Mouse (Mus musculus) CH12.LX (cell line): ENCODE data around the gene Gm20388. TPM values are rescaled to one million over a fixed set of nuclear protein-coding genes. Genes with fewer than 3 reads are reported as not detected.

ENCODE experiments used
- DNase-seq: peaks from one replicate; pipeline ENCODE4 v3.0.0-alpha.2; 2013; ENCODE audit errors: extremely low read depth
- H3K27ac ChIP-seq: 2 replicates; pipeline ENCODE4 v1.5.1; 2012; ENCODE audit warnings: low read depth, mild to moderate bottlenecking, control low read depth, moderate library complexity; ENCODE audit not compliant: insufficient read depth
- H3K27me3 ChIP-seq: replicated peaks from 2 replicates; pipeline ENCODE3; 2012; ENCODE audit warnings: inconsistent platforms
- H3K36me3 ChIP-seq, 2 experiments: replicated peaks in 1 of 2; 2 replicates each; pipeline versions ENCODE3 to v1.6.1; 2012; ENCODE audit warnings: inconsistent platforms in 1 of 2, low read length in 1 of 2, mild to moderate bottlenecking in 1 of 2, mixed read lengths in 1 of 2, moderate library complexity in 1 of 2; ENCODE audit not compliant: control insufficient read depth in 1 of 2, insufficient read depth in 1 of 2
- H3K4me1 ChIP-seq, 2 experiments: 2 replicates each; pipeline ENCODE4 v1.6.1; 2012; ENCODE audit warnings: inconsistent platforms in 1 of 2, moderate library complexity in 1 of 2; ENCODE audit not compliant: insufficient read depth in 2 of 2, control insufficient read depth in 1 of 2
- H3K4me2 ChIP-seq: 2 replicates; pipeline ENCODE4 v1.6.1; 2012; ENCODE audit warnings: low read depth, mild to moderate bottlenecking, control low read depth; ENCODE audit not compliant: poor library complexity, insufficient read depth, severe bottlenecking
- H3K4me3 ChIP-seq, 3 experiments: fragments of 150-350 bp in 1 of 3; sonication (generic) in 1 of 3; replicated peaks in 1 of 3; 2 replicates each; pipeline versions ENCODE3 to v1.5.1; 2011 to 2012; ENCODE audit warnings: low read depth in 2 of 3, low read length in 2 of 3, mild to moderate bottlenecking in 2 of 3, moderate library complexity in 2 of 3, control low read depth in 1 of 3, improper control_type of control experiment in 1 of 3, inconsistent platforms in 1 of 3, mixed read lengths in 1 of 3; ENCODE audit not compliant: poor library complexity in 1 of 3
- H3K79me2 ChIP-seq: replicated peaks from 2 replicates; pipeline ENCODE4 v1.6.1; 2012; ENCODE audit warnings: mild to moderate bottlenecking, moderate library complexity; ENCODE audit not compliant: control insufficient read depth, poor library complexity, insufficient read depth, severe bottlenecking; ENCODE audit errors: extremely low read depth
- H3K9ac ChIP-seq: 2 replicates; pipeline ENCODE4 v1.6.1; 2012; ENCODE audit warnings: low read depth, mild to moderate bottlenecking, control low read depth, moderate library complexity; ENCODE audit not compliant: insufficient read depth
- H3K9me3 ChIP-seq: replicated peaks from 2 replicates; pipeline ENCODE3; 2012; ENCODE audit warnings: low read length, inconsistent platforms, mixed read lengths
- BHLHE40 ChIP-seq: IDR thresholded peaks from 2 replicates; pipeline ENCODE4 v1.6.1; 2011; ENCODE audit warnings: mild to moderate bottlenecking, low read depth, low read length, improper control_type of control experiment
- CHD1 ChIP-seq: IDR thresholded peaks from 2 replicates; pipeline ENCODE4 v1.6.1; 2012; ENCODE audit warnings: low read depth, low read length, improper control_type of control experiment, inconsistent platforms
- CTCF ChIP-seq, 2 experiments: IDR thresholded peaks in 1 of 2; conservative IDR thresholded peaks in 1 of 2; 2 replicates each; pipeline ENCODE4 v1.5.1; 2011 to 2012; ENCODE audit warnings: low read depth in 2 of 2, low read length in 2 of 2, improper control_type of control experiment in 1 of 2, inconsistent platforms in 1 of 2, mild to moderate bottlenecking in 1 of 2, moderate library complexity in 1 of 2
- E2F4 ChIP-seq: IDR thresholded peaks from 2 replicates; pipeline ENCODE4 v1.6.1; 2011; ENCODE audit warnings: low read depth, low read length, improper control_type of control experiment; ENCODE audit not compliant: insufficient replicate concordance
- ELF1 ChIP-seq: IDR thresholded peaks from 2 replicates; pipeline ENCODE4 v1.6.1; 2014; ENCODE audit warnings: low read depth, mild to moderate bottlenecking, inconsistent platforms, low read length, improper control_type of control experiment
- EP300 ChIP-seq: IDR thresholded peaks from 2 replicates; pipeline ENCODE4 v1.6.1; 2011; ENCODE audit warnings: low read length, improper control_type of control experiment
- GABPA ChIP-seq: IDR thresholded peaks from 2 replicates; pipeline ENCODE4 v1.6.1; 2012; ENCODE audit warnings: low read depth, low read length, improper control_type of control experiment, inconsistent platforms; ENCODE audit not compliant: insufficient replicate concordance
- HCFC1 ChIP-seq: IDR thresholded peaks from 2 replicates; pipeline ENCODE4 v1.6.1; 2012; ENCODE audit warnings: low read depth, mild to moderate bottlenecking, inconsistent platforms, low read length, improper control_type of control experiment
- JUND ChIP-seq: conservative IDR thresholded peaks from 2 replicates; pipeline ENCODE4 v1.6.1; 2011; ENCODE audit warnings: low read depth, low read length, improper control_type of control experiment
- KAT2A ChIP-seq: IDR thresholded peaks from 2 replicates; pipeline ENCODE4 v1.6.1; 2012; ENCODE audit warnings: low read length, improper control_type of control experiment, inconsistent platforms; ENCODE audit not compliant: insufficient replicate concordance
- MXI1 ChIP-seq: IDR thresholded peaks from 2 replicates; pipeline ENCODE4 v1.6.1; 2011; ENCODE audit warnings: mild to moderate bottlenecking, low read depth, low read length, improper control_type of control experiment
- MYC ChIP-seq: IDR thresholded peaks from 2 replicates; pipeline ENCODE4 v1.6.1; 2011; ENCODE audit warnings: low read depth, mild to moderate bottlenecking, improper control_type of control experiment, low read length
- PAX5 ChIP-seq: IDR thresholded peaks from 2 replicates; pipeline ENCODE4 v1.6.1; 2012; ENCODE audit warnings: low read length, inconsistent platforms, mixed read lengths
- POLR2A ChIP-seq: IDR thresholded peaks from 2 replicates; pipeline ENCODE4 v1.6.1; 2011; ENCODE audit warnings: low read depth, mild to moderate bottlenecking, improper control_type of control experiment, low read length
- RAD21 ChIP-seq: IDR thresholded peaks from 2 replicates; pipeline ENCODE4 v1.6.1; 2011; ENCODE audit warnings: low read depth, mild to moderate bottlenecking, low read length, improper control_type of control experiment, moderate library complexity
- RCOR1 ChIP-seq: conservative IDR thresholded peaks from 2 replicates; pipeline ENCODE4 v1.6.1; 2012; ENCODE audit warnings: low read depth, mild to moderate bottlenecking, inconsistent platforms, low read length, improper control_type of control experiment
- SIN3A ChIP-seq: IDR thresholded peaks from 2 replicates; pipeline ENCODE4 v1.6.1; 2012; ENCODE audit warnings: low read length, improper control_type of control experiment, inconsistent platforms
- SMC3 ChIP-seq: IDR thresholded peaks from 2 replicates; pipeline ENCODE4 v1.6.1; 2011; ENCODE audit warnings: low read depth, low read length, improper control_type of control experiment
- UBTF ChIP-seq: IDR thresholded peaks from 2 replicates; pipeline ENCODE4 v1.6.1; 2012; ENCODE audit warnings: low read depth, mild to moderate bottlenecking, inconsistent platforms, low read length, improper control_type of control experiment, moderate library complexity
- USF1 ChIP-seq: IDR thresholded peaks from 2 replicates; pipeline ENCODE4 v1.6.1; 2014; ENCODE audit warnings: low read depth, mild to moderate bottlenecking, inconsistent platforms, low read length, improper control_type of control experiment
- ZC3H11A ChIP-seq: IDR thresholded peaks from 2 replicates; pipeline ENCODE4 v1.6.1; 2012; ENCODE audit warnings: low read depth, mild to moderate bottlenecking, inconsistent platforms, low read length, improper control_type of control experiment
- ZMIZ1 ChIP-seq: IDR thresholded peaks from 2 replicates; pipeline ENCODE4 v1.6.1; 2012; ENCODE audit warnings: low read depth, mild to moderate bottlenecking, inconsistent platforms, low read length, improper control_type of control experiment
- dilution Hi-C: fragments of 300-500 bp; cut with MboI; formaldehyde crosslinking; loops from 2 replicates; pipeline ENCODE4 v1.14.3; 2020; ENCODE audit warnings: low sequenced_read_pairs; ENCODE audit not compliant: extremely low pct_unique_long_range_greater_than_20kb, extremely low pct_ligation_motif_present
- in situ Hi-C: fragments of 300-500 bp; cut with MboI; formaldehyde crosslinking; loops from 3 replicates; pipeline ENCODE4 v1.14.3; 2019; ENCODE audit warnings: low sequenced_read_pairs, low pct_ligation_motif_present, low pct_unique_long_range_greater_than_20kb, mixed read lengths
- polyA plus RNA-seq: library from polyadenylated mRNA; unstranded; fragments of >175 nt; gene quantifications from 2 replicates; pipeline ENCODE4 v1.2.1, GENCODE M21; 2012; ENCODE audit warnings: low read depth; ENCODE audit not compliant: insufficient read length
- total RNA-seq, 2 experiments: library from RNA; depleted of rRNA; stranded (reverse); fragments of 300-350 nt in 1 of 2; fragments of >200 nt in 1 of 2; gene quantifications; 2 replicates each; pipeline ENCODE4 v1.2.3; 2012 to 2014

The Gm20388 gene
- total and polyA plus RNA-seq, 3 experiments: 14.8 to 26.3 (median 22.2) TPM

DNA sequence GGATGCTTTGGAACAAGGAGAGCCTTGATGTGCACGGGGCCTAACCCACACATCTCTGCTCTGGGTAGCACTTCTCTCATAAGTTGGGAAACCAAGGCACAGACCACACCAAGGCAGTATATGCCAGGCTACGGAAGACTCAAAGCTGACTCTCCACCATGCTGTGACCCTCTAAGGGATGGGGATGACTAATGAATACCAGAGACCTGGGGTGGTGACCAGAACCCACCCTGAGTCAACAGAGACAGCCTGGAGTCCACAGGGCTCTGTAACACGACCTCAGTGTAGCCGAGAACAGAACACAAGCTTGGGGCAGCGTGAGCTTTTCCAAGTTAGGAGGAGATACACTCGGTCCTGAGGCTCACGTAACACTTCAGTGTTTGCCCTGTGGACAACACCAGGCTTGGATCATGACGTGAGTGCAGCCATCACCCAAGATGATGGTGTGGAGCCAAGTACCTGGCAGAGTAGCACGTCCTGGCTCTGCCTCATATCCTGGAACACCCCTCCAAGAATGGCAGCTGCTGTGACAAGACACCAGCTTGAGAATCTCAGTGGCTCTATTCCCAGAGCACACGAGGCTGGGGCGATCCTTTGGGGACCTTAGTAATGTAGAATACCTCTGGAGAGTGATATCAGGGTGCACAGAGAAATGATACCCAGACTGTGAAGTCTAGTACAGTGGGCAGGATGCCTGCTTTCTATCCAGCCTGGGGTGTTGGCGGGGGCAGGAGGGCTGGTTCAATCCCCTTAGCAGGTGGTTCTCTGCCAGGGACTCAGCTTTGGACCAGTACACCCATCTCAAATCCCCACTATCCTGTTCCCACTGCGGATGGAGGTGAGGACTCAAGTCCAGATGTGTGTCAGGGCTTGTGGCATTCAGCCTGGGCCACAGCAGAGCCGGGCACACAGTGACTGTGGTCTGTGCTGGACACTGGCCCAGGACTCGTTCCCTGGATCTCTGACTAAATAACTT is 1979.5 kb downstream of the Gm20388 start:
- Histone ChIP-seq H3K36me3 (peaks cover 99 to 100% of the 10 kb centered on the region in 2 experiments), H3K27ac (no peak overlapping the region), H3K9me3 (no peaks in the 10 kb centered on the region), H3K4me3 (no peak overlapping the region), H3K9ac (no peak overlapping the region), H3K4me1 (peaks cover 2 to 57% of the 10 kb centered on the region in 2 experiments; a peak in 3 of 4 replicates), H3K4me2 (no peak overlapping the region), H3K79me2 (peaks cover 64% of the 10 kb centered on the region)
- dilution Hi-C loops: no loop called here
- DNase-seq: no peak
- TF ChIP-seq RAD21: no peak
- no peak for TF ChIP-seq GABPA
- TF ChIP-seq KAT2A: no peak
- TF ChIP-seq MXI1: no peak
- TF ChIP-seq JUND: no peak
- TF ChIP-seq RCOR1: no peak
- TF ChIP-seq SMC3: no peak
- no peak for TF ChIP-seq MYC
- no peak for TF ChIP-seq E2F4
- TF ChIP-seq ELF1: no peak
- no peak for TF ChIP-seq CTCF (conservative IDR thresholded peaks at IDR 0.05 in 1 of 2, IDR thresholded peaks at IDR 0.05 in 1 of 2; ENCODE audit: low read depth in 2 of 2, low read length in 2 of 2)
- no peak for TF ChIP-seq EP300
- TF ChIP-seq HCFC1: no peak
- TF ChIP-seq POLR2A: no peak
- TF ChIP-seq USF1: no peak
- TF ChIP-seq CHD1: no peak
- no peak for TF ChIP-seq BHLHE40
- no peak for TF ChIP-seq UBTF
- TF ChIP-seq PAX5: no peak
- TF ChIP-seq, all 38 proteins: peak for 0
- in situ Hi-C loops: no loop called here
- H3K27me3 ChIP-seq: no peaks in the 10 kb centered on the region

- Histone ChIP-seq H3K4me3 (no peak overlapping the region), H3K9me3 (no peaks in the 10 kb centered on the region), H3K27ac (no peak overlapping the region), H3K36me3 (peaks cover 98 to 100% of the 10 kb centered on the region in 2 experiments), H3K79me2 (peaks cover 88% of the 10 kb centered on the region), H3K4me2 (no peak overlapping the region), H3K27me3 (no peaks in the 10 kb centered on the region), H3K4me1 (peaks cover 18 to 81% of the 10 kb centered on the region in 2 experiments), H3K9ac (no peak overlapping the region)
- in situ Hi-C loops (no loop called here), dilution Hi-C loops (no loop called here)
- DNase-seq: no peak
- TF ChIP-seq ZMIZ1: no peak
- TF ChIP-seq ZC3H11A: no peak
- no peak for TF ChIP-seq GABPA
- TF ChIP-seq SIN3A: no peak
- TF ChIP-seq RCOR1: no peak
Observed at GRCm38 (mm10) chr8:121892875-121893274, 1982.2 kb downstream of the Gm20388 start.
